Mouse (Mus musculus): ENCODE measurements around the gene Ate1. TPM values are rescaled to one million over a fixed set of nuclear protein-coding genes. Genes with fewer than 3 reads are reported as not detected.
A peak's percentile ranks its signal among the peaks of the same experiment; 100 is the strongest.
"Not testable (repeated sequence)": the region's sequence is repeated elsewhere in the genome, so short reads cannot be mapped to it uniquely, and the experiment has no call there.

Gene Ate1
- polyA plus RNA-seq, 1 experiment from 2014 or later = 76.1 TPM

DNA sequence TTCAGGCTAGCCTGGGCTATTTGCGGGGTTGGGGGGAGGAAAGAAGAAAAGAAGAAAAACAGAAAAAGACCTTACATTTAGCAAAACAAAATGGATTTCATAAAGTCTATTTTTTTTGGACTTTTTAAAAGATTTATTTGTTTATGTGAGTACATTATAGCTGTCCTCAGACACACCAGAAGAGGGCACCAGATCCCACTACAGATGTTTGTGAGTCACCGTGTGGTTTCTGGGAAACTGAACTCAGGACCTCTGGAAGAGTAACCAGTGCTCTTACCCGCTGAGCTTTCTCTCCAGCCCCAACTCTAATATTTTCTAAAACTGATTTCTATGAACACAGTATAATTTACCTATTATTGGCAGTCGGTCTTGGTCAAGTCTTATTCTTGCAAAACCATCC lies 15.0 kb upstream of the Ate1 start:
- H3K27ac ChIP-seq (ENCODE audit: low read depth, low read length) = no peak overlapping the region
- H3K36me3 ChIP-seq (ENCODE audit: control insufficient read depth, insufficient read depth, low read length) = peaks cover 10% of the 10 kb centered on the region; the same call in 1 of the 2 replicates

DNA sequence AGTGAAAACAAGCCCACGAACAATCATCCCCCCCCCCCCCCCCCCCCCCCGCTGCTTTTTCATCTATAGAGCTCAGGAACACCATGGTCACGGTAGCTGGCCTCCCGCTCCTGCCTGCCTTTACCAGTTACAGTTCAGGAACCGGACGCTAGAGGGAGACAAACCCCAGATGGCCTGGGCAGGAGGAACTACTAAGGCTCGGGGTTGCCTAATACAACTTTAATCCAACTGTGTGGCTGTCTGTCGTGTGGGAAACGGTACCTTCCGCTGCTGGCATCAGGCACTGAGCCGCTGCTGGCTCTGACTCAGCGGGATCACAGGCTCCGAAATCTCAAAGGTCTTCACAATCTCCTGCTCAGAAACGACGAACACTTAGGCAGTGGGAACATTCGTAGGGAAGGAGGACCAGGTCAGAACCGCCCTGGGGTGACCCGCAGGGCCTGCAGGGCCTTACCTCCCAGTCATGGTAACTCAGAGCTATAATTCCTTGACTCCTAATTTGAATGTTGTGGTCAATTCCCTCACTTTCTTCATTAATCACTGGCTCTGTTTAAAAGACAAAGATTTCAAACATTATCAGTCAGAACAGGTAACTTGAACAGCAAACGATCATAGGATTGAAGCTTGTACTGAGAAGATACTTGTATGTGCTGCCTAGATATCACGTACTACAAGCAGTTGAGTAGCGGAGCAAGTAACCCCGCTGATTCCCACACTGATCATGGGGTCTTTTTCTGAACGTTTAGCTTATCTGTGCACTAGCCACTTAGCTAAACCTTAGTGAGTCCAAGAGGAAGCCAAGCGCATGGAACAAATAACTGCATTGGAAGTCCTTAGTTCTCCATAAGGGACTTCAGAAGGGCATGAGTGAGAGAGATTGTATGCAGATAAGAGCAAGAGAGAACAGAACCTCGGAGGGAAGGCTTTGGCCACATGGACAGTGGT lies 13.4 kb upstream of the Ate1 start:
- DNase-seq (ENCODE audit: low spot score) = peak; percentile 92
- Histone ChIP-seq H3K9ac (ENCODE audit: low read depth, low read length) (no peak overlapping the region), H3K36me3 (ENCODE audit: control insufficient read depth, insufficient read depth, low read length) (0 out of 2 replicates have a peak, but pooled peaks cover 5% of the 10 kb centered on the region), H3K4me2 (replicated peaks; ENCODE audit: low read depth, low read length) (no peak overlapping the region), H3K9me3 (ENCODE audit: control insufficient read depth, low read length) (no peaks in the 10 kb centered on the region), H3K4me1 (replicated peaks; ENCODE audit: control insufficient read depth, insufficient read depth, low read length) (no peaks in the 10 kb centered on the region; the same call in 1 of the 2 replicates), H3K27ac (ENCODE audit: low read depth, low read length) (no peak overlapping the region), H3K4me3 (ENCODE audit: low read depth, low read length) (no peak overlapping the region), H3K27me3 (ENCODE audit: control insufficient read depth, insufficient read depth, low read length) (no peaks in the 10 kb centered on the region)
- 55% methylated on average over 24 of the region's 25 CpGs for WGBS
- ATAC-seq (ENCODE audit: low FRiP score) = peak; percentile 54; the same call in 1 of the 2 replicates

More for the DNA sequence above, 15.0 kb upstream of the Ate1 start:
- no peaks in the 10 kb centered on the region for H3K9me3 ChIP-seq (ENCODE audit: control insufficient read depth, low read length)
- H3K4me1 ChIP-seq (replicated peaks; ENCODE audit: control insufficient read depth, insufficient read depth, low read length) = no peaks in the 10 kb centered on the region; the same call in 1 of the 2 replicates
- H3K27me3 ChIP-seq (ENCODE audit: control insufficient read depth, insufficient read depth, low read length) = no peaks in the 10 kb centered on the region
- no peak overlapping the region for H3K9ac ChIP-seq (ENCODE audit: low read depth, low read length)
- no peak for DNase-seq (ENCODE audit: low spot score)
- H3K4me3 ChIP-seq (ENCODE audit: low read depth, low read length) = no peak overlapping the region
- no peak overlapping the region for H3K4me2 ChIP-seq (replicated peaks; ENCODE audit: low read depth, low read length)
- 92% methylated on average over 4 of the region's 4 CpGs for WGBS
- ATAC-seq (ENCODE audit: low FRiP score) = no peak

GRCm38 (mm10) chr7:130531138-130531537 lies 11.0 kb upstream of the Ate1 start:
- not testable (repeated sequence) for H3K4me2 ChIP-seq (replicated peaks; ENCODE audit: low read depth, low read length); H3K27me3 ChIP-seq (ENCODE audit: control insufficient read depth, insufficient read depth, low read length); H3K9ac ChIP-seq (ENCODE audit: low read depth, low read length); H3K4me1 ChIP-seq (replicated peaks; ENCODE audit: control insufficient read depth, insufficient read depth, low read length); DNase-seq (ENCODE audit: low spot score); ATAC-seq (ENCODE audit: low FRiP score); H3K9me3 ChIP-seq (ENCODE audit: control insufficient read depth, low read length); H3K36me3 ChIP-seq (ENCODE audit: control insufficient read depth, insufficient read depth, low read length); H3K27ac ChIP-seq (ENCODE audit: low read depth, low read length); H3K4me3 ChIP-seq (ENCODE audit: low read depth, low read length)
- WGBS = 94% methylated on average over 14 of the region's 15 CpGs

DNA sequence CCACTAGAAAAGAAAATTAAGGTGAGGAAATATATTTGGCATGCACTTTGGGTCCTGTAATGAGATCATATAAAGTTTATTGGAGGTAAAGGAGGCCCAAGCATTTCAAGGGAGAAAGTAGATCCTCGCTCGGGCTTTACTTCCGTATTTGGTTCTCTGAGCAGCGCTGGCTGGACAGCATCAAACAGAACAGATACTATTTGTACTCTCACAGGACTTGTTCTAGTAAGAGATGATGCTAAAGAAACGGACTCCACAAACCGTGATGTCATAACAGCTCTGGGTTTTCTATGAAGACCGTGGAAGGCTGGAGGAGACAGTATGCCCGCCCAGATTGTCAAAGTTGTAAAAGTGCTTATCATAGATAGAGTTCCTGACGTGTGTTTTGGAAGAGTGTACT lies 7.1 kb upstream of the Ate1 start:
- H3K9ac ChIP-seq (ENCODE audit: low read depth, low read length) = no peak overlapping the region
- H3K27me3 ChIP-seq (ENCODE audit: control insufficient read depth, insufficient read depth, low read length) = no peaks in the 10 kb centered on the region
- ATAC-seq (ENCODE audit: low FRiP score) = no peak
- H3K9me3 ChIP-seq (ENCODE audit: control insufficient read depth, low read length) = no peaks in the 10 kb centered on the region
- no peak overlapping the region for H3K4me2 ChIP-seq (replicated peaks; ENCODE audit: low read depth, low read length)
- H3K36me3 ChIP-seq (ENCODE audit: control insufficient read depth, insufficient read depth, low read length) = no peaks in the 10 kb centered on the region
- WGBS = 92% methylated on average over 9 of the region's 9 CpGs
- no peak overlapping the region for H3K4me3 ChIP-seq (ENCODE audit: low read depth, low read length)
- H3K4me1 ChIP-seq (replicated peaks; ENCODE audit: control insufficient read depth, insufficient read depth, low read length) = no peaks in the 10 kb centered on the region
- DNase-seq (ENCODE audit: low spot score) = no peak
- H3K27ac ChIP-seq (ENCODE audit: low read depth, low read length) = no peak overlapping the region

DNA sequence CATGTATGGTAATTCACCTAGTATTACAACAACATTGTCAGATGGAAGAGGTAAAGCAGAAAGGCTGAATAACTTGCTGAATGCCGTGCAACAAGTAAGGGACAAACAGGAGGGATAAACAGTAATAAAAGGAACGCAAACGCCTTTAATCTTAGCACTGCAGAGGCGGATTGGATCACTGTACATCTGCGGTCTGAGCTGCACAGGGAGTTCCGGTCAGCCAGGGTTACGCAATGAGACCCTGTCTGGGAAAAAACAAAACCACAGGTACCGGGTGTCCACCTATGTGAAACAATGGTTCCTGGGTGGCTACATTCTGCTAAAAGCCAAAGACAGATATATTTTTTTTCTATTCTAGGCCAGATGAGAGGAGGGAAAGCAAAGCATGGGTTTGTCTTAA lies 3.3 kb upstream of the Ate1 start:
- no peaks in the 10 kb centered on the region for H3K4me1 ChIP-seq (replicated peaks; ENCODE audit: control insufficient read depth, insufficient read depth, low read length)
- H3K4me2 ChIP-seq (replicated peaks; ENCODE audit: low read depth, low read length) = no peak overlapping the region
- H3K9me3 ChIP-seq (ENCODE audit: control insufficient read depth, low read length) = no peaks in the 10 kb centered on the region
- H3K27me3 ChIP-seq (ENCODE audit: control insufficient read depth, insufficient read depth, low read length) = no peaks in the 10 kb centered on the region
- H3K9ac ChIP-seq (ENCODE audit: low read depth, low read length) = no peak overlapping the region
- 97% methylated on average over 8 of the region's 8 CpGs for WGBS
- H3K36me3 ChIP-seq (ENCODE audit: control insufficient read depth, insufficient read depth, low read length) = no peaks in the 10 kb centered on the region
- H3K27ac ChIP-seq (ENCODE audit: low read depth, low read length) = no peak overlapping the region
- no peak for DNase-seq (ENCODE audit: low spot score)
- no peak for ATAC-seq (ENCODE audit: low FRiP score)
- H3K4me3 ChIP-seq (ENCODE audit: low read depth, low read length) = no peak overlapping the region

- H3K9ac ChIP-seq (ENCODE audit: low read depth, low read length) = no peak overlapping the region
- H3K4me1 ChIP-seq (replicated peaks; ENCODE audit: control insufficient read depth, insufficient read depth, low read length) = no peaks in the 10 kb centered on the region
- no peak for DNase-seq (ENCODE audit: low spot score)
- no peak for ATAC-seq (ENCODE audit: low FRiP score)
- no peaks in the 10 kb centered on the region for H3K27me3 ChIP-seq (ENCODE audit: control insufficient read depth, insufficient read depth, low read length)
- no peaks in the 10 kb centered on the region for H3K9me3 ChIP-seq (ENCODE audit: control insufficient read depth, low read length)
- no peak overlapping the region for H3K4me2 ChIP-seq (replicated peaks; ENCODE audit: low read depth, low read length)
- no peak overlapping the region for H3K27ac ChIP-seq (ENCODE audit: low read depth, low read length)
- H3K4me3 ChIP-seq (ENCODE audit: low read depth, low read length) = no peak overlapping the region
- no peaks in the 10 kb centered on the region for H3K36me3 ChIP-seq (ENCODE audit: control insufficient read depth, insufficient read depth, low read length)
- WGBS = 89% methylated on average over 14 of the region's 14 CpGs
These were observed 748 bp upstream of the Ate1 start for GRCm38 (mm10) chr7:130520812-130521422.

- H3K27ac ChIP-seq (ENCODE audit: low read depth, low read length) = peak overlapping the region; percentile 92
These were observed 797 bp downstream of the Ate1 start for GRCm38 (mm10) chr7:130519096-130520048.

More at GRCm38 (mm10) chr7:130519096-130520048, 797 bp downstream of the Ate1 start:
- no peaks in the 10 kb centered on the region for H3K36me3 ChIP-seq (ENCODE audit: control insufficient read depth, insufficient read depth, low read length)
- H3K4me2 ChIP-seq (replicated peaks; ENCODE audit: low read depth, low read length) = peak overlapping the region; percentile 56
- peak overlapping the region; percentile 76 for H3K9ac ChIP-seq (ENCODE audit: low read depth, low read length)
- DNase-seq (ENCODE audit: low spot score) = peak; percentile 100
- peak overlapping the region; percentile 67 for H3K4me3 ChIP-seq (ENCODE audit: low read depth, low read length)
- H3K4me1 ChIP-seq (replicated peaks; ENCODE audit: control insufficient read depth, insufficient read depth, low read length) = no peaks in the 10 kb centered on the region
- H3K27me3 ChIP-seq (ENCODE audit: control insufficient read depth, insufficient read depth, low read length) = no peaks in the 10 kb centered on the region
- H3K9me3 ChIP-seq (ENCODE audit: control insufficient read depth, low read length) = no peaks in the 10 kb centered on the region
- peak; percentile 98 for ATAC-seq (ENCODE audit: low FRiP score)
- WGBS = under 1% methylated on average over 89 of the region's 90 CpGs

Data from hindbrain, embryonic 11.5 days (tissue).